Mouse (Mus musculus): ENCODE results near the gene Cryaa.

DNA sequence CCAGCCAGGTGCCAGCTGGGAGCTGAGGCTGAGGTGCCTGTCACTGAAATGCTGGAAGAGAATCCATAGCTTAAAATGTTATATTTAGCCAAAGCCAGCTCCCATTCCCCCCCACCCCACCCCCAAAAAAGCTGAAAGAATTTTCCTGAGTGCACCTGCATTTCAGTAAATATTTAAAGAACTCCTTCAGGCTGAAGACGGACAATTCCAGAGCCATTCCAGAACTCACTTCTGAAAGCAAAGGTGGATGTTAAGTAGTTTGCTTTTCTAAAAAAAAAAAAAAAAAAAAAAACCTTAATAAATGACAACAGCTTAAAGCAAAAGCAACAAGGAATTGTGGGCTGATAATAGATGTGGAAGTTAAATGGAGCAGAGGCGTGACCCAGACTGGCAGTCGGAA lies 36.5 kb downstream of the Cryaa start:
- TF ChIP-seq CTCF (IDR thresholded peaks at IDR 0.05; ENCODE audit: borderline replicate concordance, insufficient read depth, low read length) = no peak
- TF ChIP-seq POLR2A (IDR thresholded peaks at IDR 0.05; ENCODE audit: low read depth, low read length) = no peak
